Mouse (Mus musculus) limb, embryonic 12.5 days (tissue): ENCODE measurements around the gene Snu13. TPM values are rescaled to one million over a fixed set of nuclear protein-coding genes. Genes with fewer than 3 reads are reported as not detected.

Experiments
- ATAC-seq: fragments of 200-750 bp; cut with Nextera tagmentation; 2 replicates; pipeline ENCODE4 v1.8.0; 2017; ENCODE audit warnings: low read depth, moderate TSS enrichment; ENCODE audit not compliant: insufficient number of reproducible peaks, insufficient read depth, low FRiP score, low TSS enrichment
- H3K27ac ChIP-seq: fragments of 300-500 bp; sonication (generic); 2 replicates; pipeline ENCODE4 v1.5.1; 2016; ENCODE audit warnings: mild to moderate bottlenecking, moderate library complexity
- H3K27me3 ChIP-seq: fragments of 300-500 bp; sonication (generic); 2 replicates; pipeline ENCODE4 v1.6.1; 2016; ENCODE audit warnings: mild to moderate bottlenecking, moderate library complexity
- H3K36me3 ChIP-seq: fragments of 300-500 bp; sonication (generic); 2 replicates; pipeline ENCODE4 v1.6.1; 2016; ENCODE audit warnings: mild to moderate bottlenecking, moderate library complexity
- H3K4me1 ChIP-seq: fragments of 300-500 bp; sonication (generic); replicated peaks from 2 replicates; pipeline ENCODE4 v1.6.1; 2016
- H3K4me2 ChIP-seq: fragments of 300-500 bp; sonication (generic); 2 replicates; pipeline ENCODE4 v1.6.1; 2016; ENCODE audit warnings: mild to moderate bottlenecking, moderate library complexity
- H3K4me3 ChIP-seq: fragments of 300-500 bp; sonication (generic); replicated peaks from 2 replicates; pipeline ENCODE4 v1.5.1; 2016; ENCODE audit warnings: mild to moderate bottlenecking
- H3K9ac ChIP-seq: fragments of 300-500 bp; sonication (generic); replicated peaks from 2 replicates; pipeline ENCODE4 v1.6.1; 2016; ENCODE audit warnings: mild to moderate bottlenecking, moderate library complexity
- H3K9me3 ChIP-seq: fragments of 300-500 bp; sonication (generic); 2 replicates; pipeline ENCODE4 v1.6.1; 2016; ENCODE audit warnings: mild to moderate bottlenecking, moderate library complexity
- WGBS: fragments of 180-500 bp; shearing (Covaris S2); methylation state at CpG from one replicate; pipeline ENCODE4 v1.1.7; 2016; 5-methylcytosine and 5-hydroxymethylcytosine counted together
- polyA plus RNA-seq: library from polyadenylated mRNA; unstranded; fragments of >200 nt; fragmentation: Nextera tagmentation; extraction: Ambion mirVana; gene quantifications from 2 replicates; pipeline ENCODE4 v1.2.1, GENCODE M21; 2016

Gene Snu13
- polyA plus RNA-seq, 1 experiment from 2014 or later: 272 TPM

DNA sequence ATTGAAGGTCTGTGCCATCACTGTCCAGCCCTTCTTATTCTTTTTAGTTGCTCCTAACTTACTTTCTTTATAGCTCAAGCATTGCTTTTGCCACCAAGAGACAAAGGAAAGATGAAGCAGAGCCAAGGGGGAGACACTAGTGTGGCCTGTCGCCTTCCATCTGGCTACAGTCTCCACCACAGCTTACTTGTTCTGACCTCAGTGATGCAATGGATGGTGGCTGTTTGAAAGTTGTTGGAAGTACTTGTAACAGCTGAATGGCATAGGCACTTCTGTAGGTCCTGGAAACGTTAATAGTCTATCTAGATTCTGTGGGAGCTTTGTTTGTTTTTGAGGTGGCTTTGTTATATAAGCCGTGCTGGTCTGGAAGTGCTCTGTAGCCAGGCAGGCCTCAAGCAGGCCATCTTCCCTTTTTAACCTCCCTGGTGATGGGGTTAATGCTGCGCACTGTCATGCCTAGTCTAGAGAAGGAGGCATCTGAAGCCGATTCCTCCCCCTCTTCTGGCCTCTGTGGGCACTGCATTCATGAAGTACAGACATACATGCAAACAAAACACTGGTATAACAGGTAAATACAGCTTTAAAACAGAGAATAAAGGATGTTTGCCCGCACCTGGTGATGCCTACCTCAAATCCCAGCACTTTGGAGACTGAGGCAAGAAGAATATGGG lies 23.3 kb downstream of the Snu13 start:
- Histone ChIP-seq H3K9ac (no peak overlapping the region), H3K4me1 (no peaks in the 10 kb centered on the region), H3K27ac (no peak overlapping the region), H3K36me3 (peaks cover 92% of the 10 kb centered on the region), H3K27me3 (no peaks in the 10 kb centered on the region), H3K9me3 (no peaks in the 10 kb centered on the region), H3K4me2 (no peak overlapping the region), H3K4me3 (no peak overlapping the region)
- no peak for ATAC-seq
- 94% methylated on average over 6 of the region's 6 CpGs for WGBS

DNA sequence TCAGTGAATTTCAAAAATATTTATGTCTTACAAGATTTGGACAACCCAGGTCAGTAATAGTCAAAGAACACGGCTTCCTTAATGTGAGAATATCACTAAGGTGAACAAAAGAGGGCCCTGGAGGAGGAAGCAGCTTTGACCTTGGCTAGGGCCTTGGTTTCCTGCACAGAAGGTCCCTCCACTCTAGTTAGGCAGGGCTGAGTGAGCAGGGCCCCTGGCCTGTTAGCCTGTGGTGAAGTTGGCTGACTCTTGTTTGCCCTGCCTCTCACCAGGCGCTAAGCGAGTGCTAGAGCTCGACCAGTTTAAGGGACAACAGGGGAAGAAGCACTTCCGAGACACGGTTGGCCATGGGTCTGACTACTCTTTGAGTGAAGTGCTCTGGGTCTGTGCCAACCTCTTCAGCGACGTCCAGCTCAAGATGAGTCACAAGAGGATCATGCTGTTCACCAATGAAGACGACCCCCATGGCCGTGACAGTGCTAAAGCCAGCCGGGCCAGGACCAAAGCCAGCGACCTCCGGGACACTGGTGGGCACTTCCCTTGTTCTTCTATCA lies 24.8 kb downstream of the Snu13 start:
- no peak overlapping the region for H3K4me3 ChIP-seq
- no peaks in the 10 kb centered on the region for H3K9me3 ChIP-seq
- no peaks in the 10 kb centered on the region for H3K4me1 ChIP-seq
- no peak for ATAC-seq
- H3K4me2 ChIP-seq: no peak overlapping the region
- no peak overlapping the region for H3K27ac ChIP-seq
- no peak overlapping the region for H3K9ac ChIP-seq
- 89% methylated on average over 13 of the region's 13 CpGs for WGBS
- H3K36me3 ChIP-seq: peaks cover 81% of the 10 kb centered on the region
- H3K27me3 ChIP-seq: no peaks in the 10 kb centered on the region

DNA sequence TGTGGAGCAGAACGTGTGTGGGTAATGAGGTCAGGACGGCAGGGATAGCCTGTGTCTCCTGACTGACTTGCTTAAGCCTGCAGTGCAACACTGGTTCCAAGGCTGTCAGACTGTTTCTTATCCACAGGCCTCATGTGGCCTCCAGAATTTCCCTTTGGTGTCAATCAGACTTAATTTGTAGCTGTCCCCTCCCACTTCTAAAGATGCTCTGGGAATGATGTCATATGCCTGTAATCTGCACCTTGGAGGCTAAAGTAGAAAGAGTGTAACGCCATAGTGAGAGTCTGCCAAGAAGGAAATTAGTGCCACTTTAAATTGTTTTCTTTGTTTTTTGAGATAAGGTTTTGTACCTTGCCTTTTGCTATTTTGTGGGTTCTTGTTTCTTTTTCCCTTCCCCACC lies 28.1 kb downstream of the Snu13 start:
- H3K4me1 ChIP-seq: peaks cover 15% of the 10 kb centered on the region
- H3K9me3 ChIP-seq: no peaks in the 10 kb centered on the region
- no peaks in the 10 kb centered on the region for H3K27me3 ChIP-seq
- H3K9ac ChIP-seq: no peak overlapping the region
- H3K27ac ChIP-seq: no peak overlapping the region
- H3K4me2 ChIP-seq: no peak overlapping the region
- no peak for ATAC-seq
- H3K36me3 ChIP-seq: peaks cover 48% of the 10 kb centered on the region
- 89% methylated on average over 3 of the region's 3 CpGs for WGBS
- H3K4me3 ChIP-seq: no peak overlapping the region

DNA sequence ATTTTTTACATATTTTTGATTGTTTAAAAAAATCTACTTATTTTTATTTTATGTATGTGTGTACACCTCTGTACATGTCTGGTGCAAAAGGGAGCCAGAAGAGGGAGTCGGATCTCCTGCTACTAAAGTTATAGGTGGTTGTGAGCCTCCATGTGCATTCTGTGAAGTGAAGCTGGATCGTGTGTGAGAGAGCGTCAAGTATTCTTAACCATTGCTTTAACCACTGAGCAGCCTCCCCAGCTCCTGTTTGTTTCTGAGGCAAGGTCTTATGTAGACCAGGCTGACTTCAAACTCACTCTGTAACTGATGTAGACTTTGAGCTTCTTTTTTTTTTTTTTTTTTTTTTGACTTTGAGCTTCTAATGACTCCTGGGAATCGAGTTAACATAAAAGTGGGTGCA lies 29.9 kb downstream of the Snu13 start:
- H3K9ac ChIP-seq: no peak overlapping the region
- 75% methylated on average over 4 of the region's 4 CpGs for WGBS
- H3K4me2 ChIP-seq: no peak overlapping the region
- H3K36me3 ChIP-seq: peaks cover 30% of the 10 kb centered on the region
- no peaks in the 10 kb centered on the region for H3K9me3 ChIP-seq
- H3K27ac ChIP-seq: no peak overlapping the region
- no peak overlapping the region for H3K4me3 ChIP-seq
- no peak for ATAC-seq
- H3K4me1 ChIP-seq: peaks cover 16% of the 10 kb centered on the region
- no peaks in the 10 kb centered on the region for H3K27me3 ChIP-seq

DNA sequence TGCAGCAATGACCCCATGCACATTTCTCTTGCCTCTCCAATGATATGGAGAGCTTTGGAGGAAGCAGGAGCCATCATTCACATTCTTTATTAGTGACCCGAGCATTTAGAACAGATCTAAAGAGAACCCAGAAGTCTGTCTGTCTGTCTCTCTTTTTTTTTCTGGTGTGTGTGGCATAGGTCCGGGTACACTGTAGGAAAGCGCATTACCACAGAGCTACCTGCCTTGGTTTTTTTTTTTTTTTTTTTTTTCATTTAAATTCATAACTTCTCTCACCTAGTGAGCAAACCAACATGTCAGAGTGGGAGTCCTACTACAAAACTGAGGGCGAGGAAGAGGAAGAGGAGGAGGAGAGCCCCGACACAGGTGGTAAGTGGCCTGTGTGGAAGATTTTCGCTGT lies 30.6 kb downstream of the Snu13 start:
- Histone ChIP-seq H3K27me3 (no peaks in the 10 kb centered on the region), H3K9me3 (no peaks in the 10 kb centered on the region), H3K36me3 (peaks cover 27% of the 10 kb centered on the region), H3K4me3 (peak overlapping the region; percentile 95), H3K4me1 (peaks cover 16% of the 10 kb centered on the region), H3K4me2 (peak overlapping the region; percentile 96), H3K9ac (peak overlapping the region; percentile 69), H3K27ac (peak overlapping the region; percentile 72)
- no peak for ATAC-seq
- 26% methylated on average over 6 of the region's 6 CpGs for WGBS

DNA sequence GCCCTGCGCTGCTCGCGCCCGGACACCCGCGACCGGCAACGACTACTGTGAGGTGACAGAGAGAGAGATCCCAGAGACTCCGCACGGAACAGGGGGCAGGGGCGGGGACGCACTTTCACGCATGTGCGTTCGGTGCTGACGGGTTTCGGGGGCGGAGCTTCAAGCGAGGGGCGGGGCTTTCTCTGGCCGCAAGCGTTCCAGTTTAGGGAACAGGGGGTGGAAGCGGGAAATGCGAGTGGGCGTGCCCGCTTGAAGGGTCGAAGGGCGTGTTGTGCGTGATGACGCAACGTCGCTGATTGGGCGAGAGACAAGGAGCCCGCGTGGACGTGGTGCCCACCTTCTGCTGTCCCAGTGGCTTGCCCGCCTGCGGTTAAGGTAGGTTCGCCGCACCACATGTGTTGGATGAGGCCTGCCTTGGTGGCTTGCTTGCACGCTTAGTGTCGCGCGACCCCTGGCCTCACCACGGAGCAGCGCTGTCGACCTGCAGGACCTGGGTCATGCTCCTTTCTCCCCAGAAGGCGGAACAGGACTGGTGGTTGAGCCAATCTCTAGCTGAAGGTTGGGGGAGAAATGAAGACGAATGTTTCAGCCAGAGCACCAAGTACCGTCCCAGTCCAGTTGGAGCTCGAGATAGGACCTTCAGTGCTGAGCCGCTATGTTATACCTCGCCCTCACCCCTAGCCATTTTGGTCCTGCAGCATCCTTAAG lies 31.1 kb downstream of the Snu13 start:
- Histone ChIP-seq H3K9ac (peak overlapping the region; percentile 86), H3K36me3 (peaks cover 21% of the 10 kb centered on the region), H3K9me3 (no peaks in the 10 kb centered on the region), H3K4me3 (peak overlapping the region; percentile 95), H3K4me1 (peaks cover 16% of the 10 kb centered on the region), H3K4me2 (peak overlapping the region; percentile 96), H3K27me3 (no peaks in the 10 kb centered on the region), H3K27ac (peak overlapping the region; percentile 72)
- ATAC-seq: peak; percentile 95
- under 1% methylated on average over 53 of the region's 53 CpGs for WGBS

DNA sequence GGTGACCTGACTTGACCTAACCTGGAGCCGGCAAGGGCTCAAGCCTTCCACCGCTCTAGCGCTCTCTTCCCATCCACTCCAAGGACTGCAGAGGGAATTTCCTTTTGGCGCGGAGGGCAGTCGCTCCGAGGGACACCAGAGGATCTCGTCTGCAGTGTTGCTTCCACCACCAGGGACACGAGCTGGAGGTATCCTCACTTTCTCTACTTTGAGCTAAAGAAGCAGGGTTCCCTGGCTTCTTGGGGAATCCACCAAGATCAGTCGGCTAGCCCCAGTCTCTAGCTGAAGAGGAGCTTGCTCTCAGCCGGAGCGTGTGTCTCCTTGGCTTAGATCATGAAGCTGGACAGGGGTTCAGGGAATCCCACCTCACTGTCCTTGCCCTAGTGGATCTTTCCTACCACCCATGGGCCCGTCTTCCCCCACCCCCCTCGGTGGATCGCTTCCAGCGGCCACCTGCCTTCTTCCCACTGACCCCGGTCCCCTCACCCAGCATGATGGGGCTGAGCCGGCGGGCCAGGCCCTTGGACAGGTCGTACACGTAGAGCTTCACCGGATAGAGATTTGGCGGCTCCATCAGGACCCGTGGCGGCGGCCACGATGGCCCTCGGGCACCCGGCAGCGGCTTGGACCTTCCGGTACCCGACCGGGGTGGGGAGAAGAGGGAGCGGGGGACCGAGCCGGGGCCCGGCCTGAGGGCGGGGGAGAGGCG lies 31.9 kb downstream of the Snu13 start:
- Histone ChIP-seq H3K4me1 (peaks cover 16% of the 10 kb centered on the region), H3K4me3 (peak overlapping the region; percentile 95), H3K9me3 (no peaks in the 10 kb centered on the region), H3K9ac (peak overlapping the region; percentile 86), H3K27me3 (no peaks in the 10 kb centered on the region), H3K27ac (peak overlapping the region; percentile 70; the same call in 1 of the 2 replicates), H3K36me3 (peaks cover 19% of the 10 kb centered on the region), H3K4me2 (peak overlapping the region; percentile 96)
- WGBS: under 1% methylated on average over 37 of the region's 39 CpGs
- peak; percentile 8; the same call in 1 of the 2 replicates for ATAC-seq

DNA sequence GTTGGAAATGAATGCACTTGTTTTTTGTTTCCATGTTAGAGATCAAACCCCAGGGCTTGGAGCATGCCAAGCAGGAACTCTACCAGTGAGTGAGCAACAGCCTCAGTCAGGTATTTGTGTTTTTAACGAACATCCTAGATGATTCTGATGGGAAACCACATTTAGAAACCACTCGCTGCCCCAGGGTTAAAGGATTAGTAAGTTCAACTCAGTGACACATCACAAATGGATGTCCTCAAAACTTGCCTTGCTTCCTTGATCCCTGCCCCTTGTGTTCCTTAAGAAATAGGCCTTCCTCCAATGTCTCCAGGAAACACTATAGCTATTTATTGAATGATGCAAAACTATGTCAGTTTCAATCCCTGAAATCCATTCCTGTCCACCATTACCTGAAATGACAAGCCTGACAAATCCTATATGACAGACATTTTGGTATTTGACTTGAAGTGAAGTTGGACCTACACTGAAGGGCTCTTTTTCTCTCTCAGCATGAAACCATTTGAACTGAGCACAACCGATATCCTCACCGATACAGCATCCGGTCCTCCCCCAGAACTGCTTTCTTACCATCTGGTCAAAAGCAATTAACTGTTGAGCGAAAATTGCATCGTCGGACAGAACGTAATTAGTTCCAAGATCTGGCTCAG lies 32.5 kb downstream of the Snu13 start:
- Histone ChIP-seq H3K4me2 (peak overlapping the region; percentile 96), H3K36me3 (peaks cover 15% of the 10 kb centered on the region), H3K27ac (no peak overlapping the region), H3K4me3 (peak overlapping the region; percentile 95), H3K27me3 (no peaks in the 10 kb centered on the region), H3K9me3 (no peaks in the 10 kb centered on the region), H3K4me1 (peaks cover 16% of the 10 kb centered on the region), H3K9ac (peak overlapping the region; percentile 86)
- 13% methylated on average over 9 of the region's 9 CpGs for WGBS
- ATAC-seq: no peak

DNA sequence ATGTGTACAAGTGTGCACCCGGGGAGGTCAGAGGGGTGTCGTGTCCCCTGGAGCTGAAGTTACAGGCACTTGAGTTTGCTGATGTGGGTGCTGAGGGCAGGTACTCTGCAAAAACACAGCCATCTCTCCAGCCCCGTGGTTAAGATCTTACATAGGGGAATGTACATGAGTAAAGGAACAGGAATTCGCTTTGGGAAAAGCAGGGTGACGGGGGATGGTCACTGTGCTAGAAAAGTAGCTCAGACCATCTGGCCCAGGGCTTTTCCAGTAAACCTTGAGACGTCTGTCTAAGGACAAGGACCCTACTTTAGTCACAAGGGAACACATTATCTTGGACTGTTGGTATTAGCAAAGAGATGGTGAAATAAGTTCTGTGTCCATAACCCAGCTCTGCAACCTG lies 35.5 kb downstream of the Snu13 start:
- Histone ChIP-seq H3K4me3 (no peak overlapping the region), H3K4me2 (no peak overlapping the region), H3K9ac (no peak overlapping the region), H3K9me3 (no peaks in the 10 kb centered on the region), H3K27ac (no peak overlapping the region), H3K27me3 (no peaks in the 10 kb centered on the region), H3K4me1 (peaks cover 13% of the 10 kb centered on the region), H3K36me3 (0 out of 2 replicates have a peak, but pooled peaks cover 3% of the 10 kb centered on the region)
- WGBS: 82% methylated on average over 6 of the region's 6 CpGs
- no peak for ATAC-seq

DNA sequence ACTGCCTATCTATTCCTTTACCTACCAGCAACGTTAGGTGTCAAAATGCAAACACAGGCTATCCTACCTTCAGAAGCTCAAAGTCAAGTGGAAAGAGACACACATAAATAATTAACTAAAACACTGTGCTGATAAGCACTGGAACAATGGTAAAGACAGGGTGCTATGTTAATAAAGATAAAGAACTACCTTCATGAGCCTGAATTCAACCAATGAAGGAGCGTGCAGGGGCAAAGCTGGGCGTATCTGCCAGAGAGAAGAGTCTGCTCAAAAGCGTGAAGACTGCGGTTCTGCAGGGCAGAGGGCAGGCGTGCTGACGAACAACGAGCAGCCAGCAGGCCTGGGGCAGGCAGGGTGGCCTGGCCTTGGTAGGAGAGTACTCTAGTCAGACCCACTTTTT lies 43.1 kb downstream of the Snu13 start:
- H3K27me3 ChIP-seq: no peaks in the 10 kb centered on the region
- no peaks in the 10 kb centered on the region for H3K9me3 ChIP-seq
- H3K9ac ChIP-seq: no peak overlapping the region
- peaks cover 52% of the 10 kb centered on the region for H3K36me3 ChIP-seq
- H3K4me3 ChIP-seq: no peak overlapping the region
- no peak for ATAC-seq
- no peak overlapping the region for H3K27ac ChIP-seq
- WGBS: 95% methylated on average over 8 of the region's 8 CpGs
- no peak overlapping the region for H3K4me2 ChIP-seq
- H3K4me1 ChIP-seq: no peaks in the 10 kb centered on the region

DNA sequence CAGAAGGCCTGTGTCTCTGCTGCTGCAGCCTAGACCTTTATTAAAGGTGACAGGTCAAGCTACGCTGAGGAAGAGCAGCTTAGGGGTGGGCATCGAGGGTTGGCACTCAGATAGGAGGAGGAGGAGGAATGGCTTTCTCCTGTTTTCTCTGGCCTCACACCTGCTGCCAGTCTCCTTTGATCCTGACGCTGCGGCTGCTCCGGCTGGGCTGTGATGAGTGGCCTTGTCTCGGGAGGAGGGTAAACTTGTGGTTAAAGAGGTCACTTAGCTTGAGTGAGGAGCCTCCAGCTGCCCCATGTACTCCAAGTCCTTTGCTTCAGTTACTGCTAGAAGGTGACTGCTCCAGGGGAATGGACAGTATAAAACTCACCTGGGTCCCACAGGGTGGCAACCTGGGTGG lies 53.4 kb downstream of the Snu13 start:
- H3K9ac ChIP-seq: no peak overlapping the region

More for the DNA sequence above, 53.4 kb downstream of the Snu13 start:
- no peaks in the 10 kb centered on the region for H3K27me3 ChIP-seq
- no peak for ATAC-seq
- H3K9me3 ChIP-seq: no peaks in the 10 kb centered on the region
- peaks cover 3% of the 10 kb centered on the region; the same call in 1 of the 2 replicates for H3K4me1 ChIP-seq
- 71% methylated on average over 6 of the region's 6 CpGs for WGBS
- H3K36me3 ChIP-seq: peaks cover 65% of the 10 kb centered on the region
- no peak overlapping the region for H3K4me3 ChIP-seq
- H3K27ac ChIP-seq: no peak overlapping the region
- H3K4me2 ChIP-seq: no peak overlapping the region
